In genomic region chr7:62382391-62382790, GRCm38 (mm10) we compare ENCODE assay signal across 10 mouse cellular contexts. TPM values are rescaled to one million over a fixed set of nuclear protein-coding genes. Genes with fewer than 3 reads are reported as not detected.
DNase-seq lines count a peak whose midpoint lies in the region; ATAC-seq and TF ChIP-seq lines count a peak whose summit lies in the region.
"Had no signal": no experiment of that assay in that cellular context is flagged by ENCODE, and none has a peak within 500 bp of the region (broad histone marks: within the 10 kb centered on the region; RNA-seq: fewer than 3 reads in every experiment).

No protein-coding gene starts in this region.

- peak; percentile 75 for TF ChIP-seq CTCF in gastrocnemius, adult 2 months (IDR thresholded peaks at IDR 0.05)
- peak; percentile 60 for TF ChIP-seq CTCF in E14TG2a.4 (conservative IDR thresholded peaks at IDR 0.05; ENCODE audit: low read length)

- no peak overlapping the region for H3K4me2 ChIP-seq in limb, embryonic 14.5 days (replicated peaks; ENCODE audit: low read depth, low read length, severe bottlenecking)
- H3K4me2 ChIP-seq: neural tube, embryonic 12.5 days had no signal

- peaks cover 47% of the 10 kb centered on the region for H3K27me3 ChIP-seq in E14TG2a.4 (ENCODE audit: insufficient read depth, low read length)
- H3K27me3 ChIP-seq in limb, embryonic 14.5 days (ENCODE audit: control insufficient read depth, insufficient read depth, low read length) = no peaks in the 10 kb centered on the region
- H3K27me3 ChIP-seq: neural tube, embryonic 12.5 days had no signal

- H3K36me3 ChIP-seq in E14TG2a.4 (ENCODE audit: insufficient read depth, low read length) = no peaks in the 10 kb centered on the region
- H3K36me3 ChIP-seq in limb, embryonic 14.5 days (ENCODE audit: control insufficient read depth, insufficient read depth, low read length) = no peaks in the 10 kb centered on the region
- H3K36me3 ChIP-seq: neural tube, embryonic 12.5 days had no signal

- H3K27ac ChIP-seq in gastrocnemius, adult 2 months = no peak overlapping the region
- H3K27ac ChIP-seq in limb, embryonic 14.5 days (replicated peaks; ENCODE audit: low read depth, low read length) = no peak overlapping the region
- H3K27ac ChIP-seq: neural tube, embryonic 12.5 days had no signal

- intact Hi-C loops in gastrocnemius, adult 2 months (cut with DNase I) = loop anchor here (5.0 kb wide), 1 partner anchor 155 kb away; no protein-coding TSS in a partner anchor

- no peaks in the 10 kb centered on the region for H3K9me3 ChIP-seq in E14TG2a.4 (ENCODE audit: low read length)
- H3K9me3 ChIP-seq in limb, embryonic 14.5 days (ENCODE audit: control insufficient read depth, low read length) = peaks cover 7% of the 10 kb centered on the region; the same call in 1 of the 2 replicates

- peak overlapping the region; percentile 53 for H3K4me3 ChIP-seq in gastrocnemius, adult 2 months
- no peak overlapping the region for H3K4me3 ChIP-seq in E14TG2a.4 (replicated peaks; ENCODE audit: low read length)
- H3K4me3 ChIP-seq in limb, embryonic 14.5 days (replicated peaks; ENCODE audit: low read length) = no peak overlapping the region
- H3K4me3 ChIP-seq: neural tube, embryonic 12.5 days had no signal

- DNase-seq in gastrocnemius, adult 2 months = peak; percentile 29
- no peak for DNase-seq in gastrocnemius, postnatal 25 days
- DNase-seq in cerebellum, adult 8-10 months = peak; percentile 23
- peak; percentile 75 for DNase-seq in limb, embryonic 14.5 days (ENCODE audit: low spot score)
- peak; percentile 82 for DNase-seq in retina, embryonic 14.5 days (ENCODE audit: low spot score)
- DNase-seq in frontal cortex, postnatal 25 days (ENCODE audit: low spot score in 2 of 2) = no peak

- WGBS in limb, embryonic 14.5 days = 3% methylated on average over 2 of the region's 2 CpGs

- no peak for TF ChIP-seq POLR2A in limb, embryonic 14.5 days (IDR thresholded peaks at IDR 0.05; ENCODE audit: borderline replicate concordance, extremely low read depth, insufficient read depth, insufficient read length)

- peaks cover 18% of the 10 kb centered on the region for H3K4me1 ChIP-seq in E14TG2a.4 (replicated peaks; ENCODE audit: low read depth, low read length)
- H3K4me1 ChIP-seq in limb, embryonic 14.5 days (ENCODE audit: control insufficient read depth, insufficient read depth, low read length) = no peaks in the 10 kb centered on the region

- ATAC-seq in hematopoietic stem cell, adult 5-6 weeks (replicated peaks in 1 of 2; ENCODE audit: insufficient read depth in 1 of 2, low FRiP score in 2 of 2, low TSS enrichment in 1 of 2, low read depth in 1 of 2, poor library complexity in 2 of 2, severe bottlenecking in 2 of 2) = peak; percentile 53 to 78; a peak in 3 of 4 replicates
- peak; percentile 72 for ATAC-seq in limb, embryonic 14.5 days (ENCODE audit: low FRiP score, low read depth)

- no peak overlapping the region for H3K9ac ChIP-seq in limb, embryonic 14.5 days (ENCODE audit: low read depth, low read length, severe bottlenecking)
- H3K9ac ChIP-seq: neural tube, embryonic 12.5 days had no signal

RNA-seq across cellular contexts. Expression of gene Magel2, which starts 5.6 kb away (rescaled TPM):
- not detected for total RNA-seq in gastrocnemius, adult 2 months (2021)
- total RNA-seq in gastrocnemius, postnatal 25 days (2021) = not detected
- total RNA-seq in hematopoietic stem cell, adult 5-6 weeks (2017) = not detected in 2 replicates
- 35.7 and 49.9 TPM in 2 replicates for polyA plus RNA-seq in limb, embryonic 14.5 days (2012; rRNA removed)
- 5.5 and 7.2 TPM in 2 replicates for polyA plus RNA-seq in limb, embryonic 14.5 days (2014; fragmentation: Nextera tagmentation; extraction: Ambion mirVana)
- total RNA-seq: heart, postnatal 36 days had no signal

RNA-seq across cellular contexts. Expression of gene Ndn, which starts 36.0 kb away (rescaled TPM):
- 1 to 10 TPM; 2.9 to 5.0 TPM for total RNA-seq in gastrocnemius, adult 2 months (2021)
- 1 to 10 TPM; 6.6 to 9.2 TPM for total RNA-seq in gastrocnemius, postnatal 25 days (2021)
- total RNA-seq in hematopoietic stem cell, adult 5-6 weeks (2017) = 3.2 and 4.3 TPM in 2 replicates
- 103 and 109 TPM in 2 replicates for polyA plus RNA-seq in limb, embryonic 14.5 days (2012; rRNA removed)
- polyA plus RNA-seq in limb, embryonic 14.5 days (2014; fragmentation: Nextera tagmentation; extraction: Ambion mirVana) = 121 and 139 TPM in 2 replicates

RNA-seq across cellular contexts. Expression of gene Mkrn3, which starts 37.5 kb away (rescaled TPM):
- under 1 TPM; 0.15 to 0.25 TPM for total RNA-seq in gastrocnemius, adult 2 months (2021)
- total RNA-seq in gastrocnemius, postnatal 25 days (2021) = under 1 TPM; 0.29 to 0.31 TPM
- 1.3 and 1.6 TPM in 2 replicates for total RNA-seq in hematopoietic stem cell, adult 5-6 weeks (2017)
- polyA plus RNA-seq in limb, embryonic 14.5 days (2012; rRNA removed) = 7.4 and 7.7 TPM in 2 replicates
- 6.5 and 6.8 TPM in 2 replicates for polyA plus RNA-seq in limb, embryonic 14.5 days (2014; fragmentation: Nextera tagmentation; extraction: Ambion mirVana)

Comparison
In these comparisons a context has a peak if more than half of its experiments do, and no peak if none do; other contexts are left out.
1. DNase-seq: peak in gastrocnemius, adult 2 months (single experiment), cerebellum, adult 8-10 months (single experiment), limb, embryonic 14.5 days (single experiment) and retina, embryonic 14.5 days (single experiment); none in gastrocnemius, postnatal 25 days (single experiment) and frontal cortex, postnatal 25 days (0 of 2).